Mouse (Mus musculus): ENCODE measurements at regions not wholly inside any gene's neighbourhood (a gene's known extent, or its start where the extent isn't known, plus 50 kb on each side); places are given as distances from the start of the nearest gene placed in this dataset.

DNA sequence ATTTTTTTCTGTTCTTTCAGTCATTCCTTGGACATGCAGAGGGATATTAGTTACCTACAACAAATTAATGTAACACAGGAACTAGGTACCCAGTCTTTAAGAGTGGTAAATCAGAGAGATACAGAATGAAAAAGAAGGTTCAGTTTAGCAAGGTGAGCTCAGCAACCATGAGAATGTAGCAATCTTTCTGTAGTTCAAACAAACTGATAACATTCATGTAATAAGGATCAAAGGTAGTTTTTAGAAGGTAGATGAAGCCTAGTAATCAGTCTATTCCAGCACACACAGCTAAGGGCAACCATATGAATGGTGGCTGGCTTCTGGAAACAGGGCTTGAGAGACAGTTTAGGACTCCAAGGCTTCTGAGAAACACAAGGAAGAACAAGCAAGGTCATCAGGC is 138.1 kb upstream of the Igf1 start:
- DNase-seq (ENCODE audit: extremely low spot score in 1 of 2, low spot score in 1 of 2) = no peak

DNA sequence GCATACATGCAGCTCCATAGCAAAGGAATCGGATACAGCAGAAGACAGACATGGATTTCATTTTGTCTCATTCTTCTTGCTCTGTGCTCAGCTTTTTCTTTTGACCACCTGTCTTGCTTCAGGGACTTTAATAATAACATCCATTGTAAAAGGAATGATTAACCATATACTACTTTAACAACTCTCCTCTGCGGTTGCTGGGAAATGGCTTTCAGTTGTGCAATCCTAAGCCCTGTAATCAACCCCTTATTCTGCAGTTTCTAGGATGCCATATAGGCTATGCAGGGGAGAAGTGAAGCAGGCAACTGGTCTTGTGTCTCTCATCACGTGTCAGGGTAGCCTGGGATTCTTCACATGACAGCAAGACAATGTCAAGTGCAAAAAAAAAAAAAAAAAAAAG is 135.8 kb upstream of the Igf1 start:
- no peak for DNase-seq (ENCODE audit: extremely low spot score in 1 of 2, low spot score in 1 of 2)

- no peak for DNase-seq (ENCODE audit: extremely low spot score in 1 of 2, low spot score in 1 of 2)
Observed at GRCm38 (mm10) chr10:87732658-87733057, 125.4 kb upstream of the Igf1 start.

DNA sequence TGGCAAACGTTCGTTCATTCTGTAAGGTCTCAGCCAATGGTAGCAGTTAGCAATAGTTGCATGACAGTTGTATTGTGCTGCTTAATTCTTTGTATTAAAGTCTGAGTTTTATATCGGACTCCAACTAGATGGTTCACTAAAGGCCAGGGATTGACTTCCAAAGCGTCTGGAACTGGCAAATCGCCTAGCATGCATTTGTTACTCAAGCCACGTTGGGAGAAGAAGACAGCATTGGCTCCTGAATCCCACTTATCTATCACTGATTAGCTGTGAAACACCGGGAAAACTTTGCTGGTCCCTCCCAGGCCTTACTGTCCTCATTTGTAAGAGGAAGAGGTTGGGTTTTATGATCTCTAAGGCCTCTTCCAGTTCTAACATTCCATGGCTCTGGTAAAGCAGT is 124.8 kb upstream of the Igf1 start:
- DNase-seq (ENCODE audit: extremely low spot score in 1 of 2, low spot score in 1 of 2) = no peak

DNA sequence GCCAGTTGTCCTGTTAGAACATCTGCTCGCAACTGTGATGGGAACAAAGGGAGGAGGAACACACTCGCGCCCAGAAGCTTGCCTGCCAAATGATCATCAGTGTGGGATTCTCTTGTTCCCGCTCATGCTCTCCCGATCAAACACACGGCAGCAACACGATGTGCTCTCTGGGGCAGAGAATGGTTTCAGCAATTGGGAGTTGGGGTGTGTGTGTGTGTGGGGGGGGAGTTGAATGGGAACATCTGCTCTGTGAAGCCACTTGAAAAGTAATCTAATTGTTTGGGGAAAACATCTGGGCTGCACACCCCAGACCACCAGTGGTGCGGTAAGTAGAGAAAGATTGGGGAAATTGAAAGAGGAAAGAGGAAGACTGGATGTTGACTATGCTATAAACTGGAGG is 117.7 kb upstream of the Igf1 start:
- DNase-seq (ENCODE audit: extremely low spot score in 1 of 2, low spot score in 1 of 2) = no peak

- DNase-seq (ENCODE audit: extremely low spot score in 1 of 2, low spot score in 1 of 2) = no peak
Observed at GRCm38 (mm10) chr10:87742766-87743165, 115.3 kb upstream of the Igf1 start.

DNA sequence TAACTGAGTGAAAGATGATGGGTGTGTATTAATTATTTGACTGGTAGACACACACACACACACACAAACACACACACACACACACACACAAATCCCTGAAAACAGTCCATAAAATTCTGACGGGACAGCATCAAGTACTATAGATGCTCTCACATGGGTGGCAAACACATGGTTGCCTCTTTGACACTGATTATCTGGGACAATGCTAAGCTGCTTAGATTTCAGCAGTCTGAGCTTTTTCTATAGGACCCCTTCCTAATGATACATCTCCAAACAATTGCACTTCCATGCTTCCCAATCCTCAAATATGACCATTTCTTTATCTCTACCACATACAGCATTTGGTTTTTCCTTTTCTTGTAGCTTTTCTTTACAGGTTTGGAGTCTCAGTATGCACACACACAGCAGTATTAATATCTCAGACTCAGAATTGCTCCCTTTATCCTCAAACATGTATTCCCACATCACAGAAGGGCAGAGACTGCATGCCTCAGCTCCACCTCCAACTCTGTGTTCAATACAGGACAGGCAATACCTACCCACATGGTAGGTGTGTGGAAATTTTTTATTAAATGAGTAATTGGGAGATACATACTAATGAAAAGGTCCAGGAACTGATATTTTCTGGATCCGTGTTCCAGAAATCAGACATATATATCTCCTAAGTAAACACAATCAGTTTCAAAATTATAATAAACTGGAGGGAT is 110.1 kb upstream of the Igf1 start:
- no peak for DNase-seq (ENCODE audit: extremely low spot score in 1 of 2, low spot score in 1 of 2)

DNA sequence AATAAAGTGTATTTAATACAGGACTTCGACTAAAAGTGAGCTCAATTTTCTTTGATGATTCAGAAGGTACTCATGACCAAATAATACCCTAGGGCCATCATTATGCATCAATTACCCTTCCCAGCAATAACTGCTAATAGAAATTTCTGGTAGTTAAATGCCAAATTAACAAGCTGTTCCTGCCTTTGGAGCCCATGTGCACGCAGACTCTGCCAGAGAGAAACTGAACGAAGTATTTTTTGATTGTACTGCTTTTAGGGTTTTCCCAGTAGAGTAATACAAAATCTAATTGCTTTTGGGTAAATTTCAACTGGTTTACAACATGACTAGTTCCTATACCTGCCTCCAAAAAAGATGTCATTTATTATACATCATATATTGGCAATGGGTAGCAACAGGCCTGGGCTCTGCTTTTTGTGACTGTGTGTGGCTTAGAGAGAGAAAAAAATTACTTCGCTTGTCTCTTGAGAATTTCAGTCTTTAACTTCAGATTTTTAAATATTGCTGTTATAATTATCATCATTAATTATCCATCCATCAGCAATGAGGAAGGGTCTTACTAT is 109.4 kb upstream of the Igf1 start:
- no peak for DNase-seq (ENCODE audit: extremely low spot score in 1 of 2, low spot score in 1 of 2)

DNA sequence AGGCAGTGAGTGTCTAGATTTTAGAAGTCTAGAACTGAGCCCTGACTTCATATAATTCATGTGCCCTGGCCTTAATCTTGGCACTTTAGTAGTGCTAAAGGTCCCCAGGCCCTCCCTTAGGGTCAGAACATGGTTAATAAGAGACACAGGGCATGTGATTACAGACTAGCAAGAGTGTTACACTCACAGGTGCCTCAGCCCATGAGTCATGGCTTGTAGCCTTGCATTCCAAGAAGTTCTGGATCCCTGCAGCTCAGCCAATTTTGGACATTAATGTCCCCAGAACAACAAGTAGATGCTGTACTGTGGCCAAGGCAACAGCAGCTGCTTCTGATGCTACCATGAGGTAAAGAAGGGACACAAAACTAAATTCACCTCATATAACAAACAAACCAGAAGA is 107.7 kb upstream of the Igf1 start:
- no peak for DNase-seq (ENCODE audit: extremely low spot score in 1 of 2, low spot score in 1 of 2)

DNA sequence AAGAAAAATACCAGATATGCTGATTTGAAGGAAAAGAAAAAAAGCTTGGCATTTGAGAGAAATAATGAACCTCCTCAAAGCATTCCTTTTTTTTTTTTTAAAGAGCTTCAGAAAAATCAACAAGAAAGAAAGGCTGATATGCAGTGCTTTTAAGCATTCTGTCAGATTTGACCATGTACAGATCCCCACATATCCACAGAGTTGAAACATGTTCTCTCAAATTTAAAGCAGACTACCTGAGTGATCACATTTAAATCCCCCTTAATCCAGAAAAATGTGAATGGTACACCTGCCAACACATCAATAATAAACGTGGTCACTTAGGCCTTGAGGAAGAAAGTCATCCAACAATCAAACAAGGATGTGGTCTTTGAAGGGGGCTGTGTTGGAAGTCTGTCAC is 107.1 kb upstream of the Igf1 start:
- DNase-seq (ENCODE audit: extremely low spot score in 1 of 2, low spot score in 1 of 2) = no peak

GRCm38 (mm10) chr10:87752117-87752516 is 105.9 kb upstream of the Igf1 start:
- DNase-seq (ENCODE audit: extremely low spot score in 1 of 2, low spot score in 1 of 2) = no peak

- DNase-seq (ENCODE audit: extremely low spot score in 1 of 2, low spot score in 1 of 2) = no peak
Observed at GRCm38 (mm10) chr10:87753483-87753882, 104.6 kb upstream of the Igf1 start.

GRCm38 (mm10) chr10:87761528-87762030 is 96.5 kb upstream of the Igf1 start:
- DNase-seq (ENCODE audit: extremely low spot score in 1 of 2, low spot score in 1 of 2) = no peak

- DNase-seq (ENCODE audit: extremely low spot score in 1 of 2, low spot score in 1 of 2) = peak in 1 of 2 experiments; percentile 13
Observed at GRCm38 (mm10) chr10:87787521-87787920, 70.5 kb upstream of the Igf1 start.

DNA sequence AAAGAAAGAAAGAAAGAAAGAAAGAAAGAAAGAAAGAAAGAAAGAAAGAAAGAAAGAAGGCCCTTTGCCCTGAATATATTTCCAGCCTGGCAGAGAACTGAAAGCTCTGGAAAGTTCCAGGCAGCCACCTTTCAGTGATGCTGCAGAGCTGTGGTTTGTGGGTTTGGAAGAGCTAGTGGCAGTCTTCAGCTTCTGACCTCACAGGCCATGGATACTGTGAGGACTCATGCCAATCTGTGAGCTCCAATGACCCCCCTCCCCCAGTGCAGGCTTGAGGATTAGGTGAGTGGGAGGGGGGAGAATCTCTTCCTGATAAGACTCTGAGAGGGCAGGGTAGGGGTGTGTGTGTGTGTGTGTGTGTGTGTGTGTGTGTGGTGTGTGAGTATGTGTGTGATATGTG is 65.7 kb upstream of the Igf1 start:
- no peak for DNase-seq (ENCODE audit: extremely low spot score in 1 of 2, low spot score in 1 of 2)

GRCm38 (mm10) chr10:87803936-87804791 is 53.9 kb upstream of the Igf1 start:
- no peak for DNase-seq (ENCODE audit: extremely low spot score in 1 of 2, low spot score in 1 of 2)

DNA sequence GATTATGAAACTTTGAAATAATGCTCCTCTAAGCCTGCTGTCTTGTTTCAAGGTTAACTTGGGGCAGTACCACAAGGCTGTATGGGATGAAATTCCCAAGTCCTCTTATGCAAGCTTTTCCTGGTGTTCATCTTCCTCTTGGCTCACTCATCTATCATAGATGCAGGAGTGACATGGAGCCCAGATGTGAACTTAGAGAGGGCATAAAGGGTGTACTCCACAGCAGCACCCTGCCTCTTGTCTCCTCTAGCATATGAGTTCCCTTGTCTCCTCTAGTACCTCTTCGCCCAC is 53.3 kb upstream of the Igf1 start:
- DNase-seq (ENCODE audit: extremely low spot score in 1 of 2, low spot score in 1 of 2) = no peak

Measured in layer of hippocampus, postnatal 25 days (tissue).